Mouse (Mus musculus): ENCODE measurements around the gene BC100530. TPM values are rescaled to one million over a fixed set of nuclear protein-coding genes. Genes with fewer than 3 reads are reported as not detected.

Gene BC100530
- polyA plus RNA-seq (2014; fragmentation: Illumina TruSeq; extraction: RNeasy Lipid Tissue Mini Kit (QIAGEN cat#74804); ENCODE audit: low read depth, low replicate concordance): not detected

GRCm38 (mm10) chr16:36367648-36368047 is at the start of gene BC100530:
BC100530 (minus strand) TSS chr16:36367748.

GRCm38 (mm10) chr16:36408357-36408756 is 40.8 kb upstream of the BC100530 start, which contains the start of gene Stfa2:
Stfa2 (minus strand) TSS chr16:36408457.

GRCm38 (mm10) chr16:36334232-36334631 is 33.3 kb downstream of the BC100530 start, which contains the start of gene BC117090:
BC117090 (minus strand) TSS chr16:36334332.

Other genes starting within 250 kb of the BC100530 start
- not detected for gene Csta1, start 236.5 kb downstream of the BC100530 start, polyA plus RNA-seq (2014; fragmentation: Illumina TruSeq; extraction: RNeasy Lipid Tissue Mini Kit (QIAGEN cat#74804); ENCODE audit: low read depth, low replicate concordance)
- gene Stfa2l1, start 210.9 kb downstream of the BC100530 start, polyA plus RNA-seq (2014; fragmentation: Illumina TruSeq; extraction: RNeasy Lipid Tissue Mini Kit (QIAGEN cat#74804); ENCODE audit: low read depth, low replicate concordance): not detected
- gene Gm5483, start 183.5 kb downstream of the BC100530 start, polyA plus RNA-seq (2014; fragmentation: Illumina TruSeq; extraction: RNeasy Lipid Tissue Mini Kit (QIAGEN cat#74804); ENCODE audit: low read depth, low replicate concordance): not detected
- not detected for gene Gm5416, start 157.3 kb downstream of the BC100530 start, polyA plus RNA-seq (2014; fragmentation: Illumina TruSeq; extraction: RNeasy Lipid Tissue Mini Kit (QIAGEN cat#74804); ENCODE audit: low read depth, low replicate concordance)
- not detected for gene 2010005H15Rik, start 146.3 kb downstream of the BC100530 start, polyA plus RNA-seq (2014; fragmentation: Illumina TruSeq; extraction: RNeasy Lipid Tissue Mini Kit (QIAGEN cat#74804); ENCODE audit: low read depth, low replicate concordance)
- not detected for gene Stfa1, start 90.8 kb downstream of the BC100530 start, polyA plus RNA-seq (2014; fragmentation: Illumina TruSeq; extraction: RNeasy Lipid Tissue Mini Kit (QIAGEN cat#74804); ENCODE audit: low read depth, low replicate concordance)
- not detected for gene BC117090, start 33.4 kb downstream of the BC100530 start, polyA plus RNA-seq (2014; fragmentation: Illumina TruSeq; extraction: RNeasy Lipid Tissue Mini Kit (QIAGEN cat#74804); ENCODE audit: low read depth, low replicate concordance)
- not detected for gene Stfa2, start 40.7 kb upstream of the BC100530 start, polyA plus RNA-seq (2014; fragmentation: Illumina TruSeq; extraction: RNeasy Lipid Tissue Mini Kit (QIAGEN cat#74804); ENCODE audit: low read depth, low replicate concordance)
- gene Stfa3, start 87.6 kb upstream of the BC100530 start, polyA plus RNA-seq (2014; fragmentation: Illumina TruSeq; extraction: RNeasy Lipid Tissue Mini Kit (QIAGEN cat#74804); ENCODE audit: low read depth, low replicate concordance): not detected
- gene Casr, start 194.4 kb upstream of the BC100530 start, polyA plus RNA-seq (2014; fragmentation: Illumina TruSeq; extraction: RNeasy Lipid Tissue Mini Kit (QIAGEN cat#74804); ENCODE audit: low read depth, low replicate concordance): not detected

Measured in heart, adult 10 weeks (tissue).